Mouse (Mus musculus) forebrain, embryonic 13.5 days (tissue): ENCODE data around the gene Sgcg. TPM values are rescaled to one million over a fixed set of nuclear protein-coding genes. Genes with fewer than 3 reads are reported as not detected.

Experiments used
- ATAC-seq: fragments of 200-750 bp; cut with Nextera tagmentation; 2 replicates; pipeline ENCODE4 v1.8.0; 2017
- H3K27ac ChIP-seq: fragments of 300-500 bp; sonication (generic); 2 replicates; pipeline ENCODE4 v1.5.1; 2015; ENCODE audit warnings: inconsistent platforms, mild to moderate bottlenecking, moderate library complexity
- H3K27me3 ChIP-seq: fragments of 300-500 bp; sonication (generic); 2 replicates; pipeline ENCODE4 v1.6.1; 2015; ENCODE audit warnings: mild to moderate bottlenecking, inconsistent platforms
- H3K36me3 ChIP-seq: fragments of 300-500 bp; sonication (generic); 2 replicates; pipeline ENCODE4 v1.6.1; 2015; ENCODE audit warnings: mild to moderate bottlenecking, inconsistent platforms; ENCODE audit not compliant: poor library complexity, severe bottlenecking
- H3K4me1 ChIP-seq: fragments of 300-500 bp; sonication (generic); 2 replicates; pipeline ENCODE4 v1.6.1; 2015; ENCODE audit warnings: inconsistent platforms
- H3K4me2 ChIP-seq: fragments of 300-500 bp; sonication (generic); 2 replicates; pipeline ENCODE4 v1.6.1; 2015; ENCODE audit warnings: inconsistent platforms, mild to moderate bottlenecking, moderate library complexity
- H3K4me3 ChIP-seq: fragments of 300-500 bp; sonication (generic); 2 replicates; pipeline ENCODE4 v1.5.1; 2015; ENCODE audit warnings: mild to moderate bottlenecking, inconsistent platforms
- H3K9ac ChIP-seq: fragments of 300-500 bp; sonication (generic); 2 replicates; pipeline ENCODE4 v1.6.1; 2015; ENCODE audit warnings: mild to moderate bottlenecking, inconsistent platforms
- H3K9me3 ChIP-seq: fragments of 300-500 bp; sonication (generic); replicated peaks from 2 replicates; pipeline ENCODE4 v1.6.1; 2016; ENCODE audit warnings: inconsistent platforms
- WGBS: fragments of 180-500 bp; shearing (Covaris S2); methylation state at CpG from one replicate; pipeline ENCODE4 v1.1.7; 2015; 5-methylcytosine and 5-hydroxymethylcytosine counted together
- polyA plus RNA-seq: library from polyadenylated mRNA; unstranded; fragments of >200 nt; fragmentation: Nextera tagmentation; extraction: Ambion mirVana; gene quantifications from 2 replicates; pipeline ENCODE4 v1.2.1, GENCODE M21; 2015

Sgcg gene
- polyA plus RNA-seq, 1 experiment from 2014 or later: not detected

- Histone ChIP-seq H3K27me3 (no peaks in the 10 kb centered on the region), H3K27ac (no peak overlapping the region), H3K4me1 (no peaks in the 10 kb centered on the region), H3K9ac (no peak overlapping the region), H3K4me2 (no peak overlapping the region), H3K36me3 (no peaks in the 10 kb centered on the region), H3K4me3 (no peak overlapping the region), H3K9me3 (no peaks in the 10 kb centered on the region)
- ATAC-seq: no peak
- WGBS: 89% methylated on average over 5 of the region's 5 CpGs
Measured at GRCm38 (mm10) chr14:61229763-61230162, 28.5 kb downstream of the Sgcg start.

- no peak overlapping the region for H3K27ac ChIP-seq
- no peak overlapping the region for H3K4me3 ChIP-seq
- H3K36me3 ChIP-seq: no peaks in the 10 kb centered on the region
- H3K27me3 ChIP-seq: no peaks in the 10 kb centered on the region
- H3K4me2 ChIP-seq: no peak overlapping the region
- ATAC-seq: no peak
- H3K9me3 ChIP-seq: no peaks in the 10 kb centered on the region
- 63% methylated on average over 1 of the region's 1 CpGs for WGBS
- no peak overlapping the region for H3K9ac ChIP-seq
- peaks cover 10% of the 10 kb centered on the region for H3K4me1 ChIP-seq
Measured at GRCm38 (mm10) chr14:61226151-61226550, 32.1 kb downstream of the Sgcg start.

- WGBS: 73% methylated on average over 5 of the region's 5 CpGs
Measured at GRCm38 (mm10) chr14:61224387-61225077, 33.8 kb downstream of the Sgcg start.

GRCm38 (mm10) chr14:61223740-61224139 lies 34.5 kb downstream of the Sgcg start:
- ATAC-seq: no peak
- 81% methylated on average over 4 of the region's 4 CpGs for WGBS
- Histone ChIP-seq H3K27ac (no peak overlapping the region), H3K27me3 (no peaks in the 10 kb centered on the region), H3K4me1 (peaks cover 10% of the 10 kb centered on the region), H3K4me3 (no peak overlapping the region), H3K9ac (no peak overlapping the region), H3K36me3 (no peaks in the 10 kb centered on the region), H3K4me2 (no peak overlapping the region), H3K9me3 (no peaks in the 10 kb centered on the region)

More at GRCm38 (mm10) chr14:61224387-61225077, 33.8 kb downstream of the Sgcg start:
- no peak for ATAC-seq
- H3K9me3 ChIP-seq: no peaks in the 10 kb centered on the region
- peaks cover 10% of the 10 kb centered on the region for H3K4me1 ChIP-seq
- no peaks in the 10 kb centered on the region for H3K27me3 ChIP-seq
- H3K4me2 ChIP-seq: no peak overlapping the region
- H3K27ac ChIP-seq: no peak overlapping the region
- no peak overlapping the region for H3K4me3 ChIP-seq
- no peaks in the 10 kb centered on the region for H3K36me3 ChIP-seq
- no peak overlapping the region for H3K9ac ChIP-seq

GRCm38 (mm10) chr14:61222506-61222905 lies 35.8 kb downstream of the Sgcg start:
- Histone ChIP-seq H3K27ac (no peak overlapping the region), H3K4me2 (no peak overlapping the region), H3K27me3 (no peaks in the 10 kb centered on the region), H3K36me3 (no peaks in the 10 kb centered on the region), H3K9me3 (no peaks in the 10 kb centered on the region), H3K4me1 (peaks cover 10% of the 10 kb centered on the region), H3K9ac (peak overlapping the region; percentile 26; the same call in 1 of the 2 replicates), H3K4me3 (no peak overlapping the region)
- ATAC-seq: no peak
- WGBS: 42% methylated on average over 6 of the region's 6 CpGs

GRCm38 (mm10) chr14:61221166-61221565 lies 37.1 kb downstream of the Sgcg start:
- no peaks in the 10 kb centered on the region for H3K9me3 ChIP-seq
- H3K27me3 ChIP-seq: no peaks in the 10 kb centered on the region
- H3K4me2 ChIP-seq: no peak overlapping the region
- no peak overlapping the region for H3K9ac ChIP-seq
- 89% methylated on average over 5 of the region's 5 CpGs for WGBS
- H3K27ac ChIP-seq: no peak overlapping the region
- no peak overlapping the region for H3K4me3 ChIP-seq
- peaks cover 10% of the 10 kb centered on the region for H3K4me1 ChIP-seq
- no peak for ATAC-seq
- no peaks in the 10 kb centered on the region for H3K36me3 ChIP-seq

GRCm38 (mm10) chr14:61211754-61212153 lies 46.5 kb downstream of the Sgcg start:
- Histone ChIP-seq H3K27ac (no peak overlapping the region), H3K4me2 (no peak overlapping the region), H3K27me3 (no peaks in the 10 kb centered on the region), H3K9me3 (no peaks in the 10 kb centered on the region), H3K4me1 (no peaks in the 10 kb centered on the region), H3K4me3 (no peak overlapping the region), H3K9ac (no peak overlapping the region), H3K36me3 (peaks cover 77% of the 10 kb centered on the region)
- no peak for ATAC-seq
- WGBS: 98% methylated on average over 6 of the region's 6 CpGs

- Histone ChIP-seq H3K27me3 (no peaks in the 10 kb centered on the region), H3K4me2 (no peak overlapping the region), H3K4me1 (no peaks in the 10 kb centered on the region), H3K27ac (no peak overlapping the region), H3K4me3 (no peak overlapping the region), H3K9ac (no peak overlapping the region), H3K36me3 (peaks cover 93% of the 10 kb centered on the region), H3K9me3 (no peaks in the 10 kb centered on the region)
- no peak for ATAC-seq
- 93% methylated on average over 5 of the region's 5 CpGs for WGBS
Measured at GRCm38 (mm10) chr14:61210111-61210510, 48.2 kb downstream of the Sgcg start.

- H3K27me3 ChIP-seq: no peaks in the 10 kb centered on the region
- no peak overlapping the region for H3K27ac ChIP-seq
- H3K9ac ChIP-seq: no peak overlapping the region
- ATAC-seq: no peak
- H3K4me3 ChIP-seq: no peak overlapping the region
- H3K4me1 ChIP-seq: peaks cover 17% of the 10 kb centered on the region
- peaks cover 77% of the 10 kb centered on the region for H3K36me3 ChIP-seq
- H3K9me3 ChIP-seq: no peaks in the 10 kb centered on the region; the same call in 1 of the 2 replicates
- WGBS: 34% methylated on average over 4 of the region's 4 CpGs
- no peak overlapping the region for H3K4me2 ChIP-seq
Measured at GRCm38 (mm10) chr14:61194416-61194815, 63.9 kb downstream of the Sgcg start.

GRCm38 (mm10) chr14:61192326-61192725 lies 66.0 kb downstream of the Sgcg start:
- Histone ChIP-seq H3K4me3 (no peak overlapping the region), H3K4me1 (peaks cover 17% of the 10 kb centered on the region), H3K27me3 (no peaks in the 10 kb centered on the region), H3K27ac (no peak overlapping the region), H3K9me3 (no peaks in the 10 kb centered on the region), H3K4me2 (no peak overlapping the region), H3K36me3 (peaks cover 73% of the 10 kb centered on the region), H3K9ac (no peak overlapping the region)
- 82% methylated on average over 10 of the region's 10 CpGs for WGBS
- ATAC-seq: no peak

GRCm38 (mm10) chr14:61191904-61192303 lies 66.4 kb downstream of the Sgcg start:
- Histone ChIP-seq H3K4me3 (no peak overlapping the region), H3K4me1 (peaks cover 17% of the 10 kb centered on the region), H3K36me3 (peaks cover 71% of the 10 kb centered on the region), H3K9me3 (no peaks in the 10 kb centered on the region), H3K27ac (no peak overlapping the region), H3K27me3 (no peaks in the 10 kb centered on the region), H3K4me2 (no peak overlapping the region), H3K9ac (no peak overlapping the region)
- ATAC-seq: no peak
- 93% methylated on average over 7 of the region's 7 CpGs for WGBS

GRCm38 (mm10) chr14:61173229-61173628 lies 85.1 kb downstream of the Sgcg start:
- Histone ChIP-seq H3K36me3 (no peaks in the 10 kb centered on the region), H3K27me3 (peaks cover 2% of the 10 kb centered on the region; the same call in 1 of the 2 replicates), H3K27ac (peak overlapping the region; percentile 96), H3K4me3 (peak overlapping the region; percentile 91), H3K9me3 (no peaks in the 10 kb centered on the region), H3K4me2 (peak overlapping the region; percentile 64), H3K9ac (peak overlapping the region; percentile 89), H3K4me1 (peaks cover 23% of the 10 kb centered on the region)
- ATAC-seq: peak; percentile 52
- WGBS: 0% methylated on average over 37 of the region's 37 CpGs
